Mouse (Mus musculus): ENCODE results near the gene Padi2.

The Padi2 gene

GRCm38 (mm10) chr4:140881026-140881670 is 25.0 kb upstream of the Padi2 start:
- no peak for DNase-seq (ENCODE audit: low read depth in 2 of 2, low spot score in 2 of 2)

GRCm38 (mm10) chr4:140881771-140882170 is 24.4 kb upstream of the Padi2 start:
- DNase-seq (ENCODE audit: low read depth in 2 of 2, low spot score in 2 of 2): no peak

GRCm38 (mm10) chr4:140882365-140882764 is 23.8 kb upstream of the Padi2 start:
- DNase-seq (ENCODE audit: low read depth in 2 of 2, low spot score in 2 of 2): no peak

- no peak for DNase-seq (ENCODE audit: low read depth in 2 of 2, low spot score in 2 of 2)
These were observed 23.2 kb upstream of the Padi2 start for GRCm38 (mm10) chr4:140882981-140883380.

GRCm38 (mm10) chr4:140883852-140884251 is 22.3 kb upstream of the Padi2 start:
- no peak for DNase-seq (ENCODE audit: low read depth in 2 of 2, low spot score in 2 of 2)

GRCm38 (mm10) chr4:140891525-140892162 is 14.5 kb upstream of the Padi2 start:
- no peak for DNase-seq (ENCODE audit: low read depth in 2 of 2, low spot score in 2 of 2)

GRCm38 (mm10) chr4:140892163-140892530 is 14.0 kb upstream of the Padi2 start:
- no peak for DNase-seq (ENCODE audit: low read depth in 2 of 2, low spot score in 2 of 2)

- no peak for DNase-seq (ENCODE audit: low read depth in 2 of 2, low spot score in 2 of 2)
These were observed 1.2 kb upstream of the Padi2 start for GRCm38 (mm10) chr4:140904776-140905425.

GRCm38 (mm10) chr4:140905426-140905871 is 695 bp upstream of the Padi2 start:
- peak in 1 of 2 experiments; percentile 28 for DNase-seq (ENCODE audit: low read depth in 2 of 2, low spot score in 2 of 2)

GRCm38 (mm10) chr4:140906827-140907280 is 710 bp downstream of the Padi2 start:
- no peak for DNase-seq (ENCODE audit: low read depth in 2 of 2, low spot score in 2 of 2)

GRCm38 (mm10) chr4:140907306-140908024 is 1.3 kb downstream of the Padi2 start:
- no peak for DNase-seq (ENCODE audit: low read depth in 2 of 2, low spot score in 2 of 2)

- DNase-seq (ENCODE audit: low read depth in 2 of 2, low spot score in 2 of 2): no peak
These were observed 2.5 kb downstream of the Padi2 start for GRCm38 (mm10) chr4:140908627-140909026.

- no peak for DNase-seq (ENCODE audit: low read depth in 2 of 2, low spot score in 2 of 2)
These were observed 3.4 kb downstream of the Padi2 start for GRCm38 (mm10) chr4:140909536-140909935.

- DNase-seq (ENCODE audit: low read depth in 2 of 2, low spot score in 2 of 2): no peak
These were observed 4.6 kb downstream of the Padi2 start for GRCm38 (mm10) chr4:140910661-140911310.

GRCm38 (mm10) chr4:140911416-140911815 is 5.3 kb downstream of the Padi2 start:
- DNase-seq (ENCODE audit: low read depth in 2 of 2, low spot score in 2 of 2): no peak

GRCm38 (mm10) chr4:140912271-140912833 is 6.2 kb downstream of the Padi2 start:
- DNase-seq (ENCODE audit: low read depth in 2 of 2, low spot score in 2 of 2): no peak

GRCm38 (mm10) chr4:140913565-140913964 is 7.4 kb downstream of the Padi2 start:
- DNase-seq (ENCODE audit: low read depth in 2 of 2, low spot score in 2 of 2): no peak

- no peak for DNase-seq (ENCODE audit: low read depth in 2 of 2, low spot score in 2 of 2)
These were observed 8.6 kb downstream of the Padi2 start for GRCm38 (mm10) chr4:140914731-140915131.

GRCm38 (mm10) chr4:140915235-140915634 is 9.1 kb downstream of the Padi2 start:
- DNase-seq (ENCODE audit: low read depth in 2 of 2, low spot score in 2 of 2): no peak

GRCm38 (mm10) chr4:140916296-140916695 is 10.2 kb downstream of the Padi2 start:
- no peak for DNase-seq (ENCODE audit: low read depth in 2 of 2, low spot score in 2 of 2)

GRCm38 (mm10) chr4:140917451-140917850 is 11.3 kb downstream of the Padi2 start:
- DNase-seq (ENCODE audit: low read depth in 2 of 2, low spot score in 2 of 2): no peak

All from CD8-positive naive resting alpha-beta T cell, adult 2 months (primary cell).